Mouse (Mus musculus): ENCODE data around the gene Rheb.

- TF ChIP-seq GATA1 (IDR thresholded peaks at IDR 0.05; ENCODE audit: borderline replicate concordance, low read length), result no peak
- no peak for TF ChIP-seq FLI1 (IDR thresholded peaks at IDR 0.05; ENCODE audit: low read length)
Observed at GRCm38 (mm10) chr5:24861449-24861930, 19.1 kb upstream of the Rheb start.
